Mouse (Mus musculus) heart, embryonic 11.5 days (tissue): Measurements from ENCODE around the gene Mymx. TPM values are rescaled to one million over a fixed set of nuclear protein-coding genes. Genes with fewer than 3 reads are reported as not detected.

ENCODE experiments used
- ATAC-seq: fragments of 200-750 bp; cut with Nextera tagmentation; replicated peaks from 2 replicates; pipeline ENCODE4 v1.8.0; 2017; ENCODE audit warnings: moderate library complexity; ENCODE audit not compliant: insufficient number of reproducible peaks, low FRiP score, low TSS enrichment
- H3K27ac ChIP-seq: fragments of 300-500 bp; sonication (generic); 2 replicates; pipeline ENCODE4 v1.5.1; 2014; ENCODE audit warnings: mild to moderate bottlenecking, low read depth, low read length
- H3K27me3 ChIP-seq: fragments of 300-500 bp; sonication (generic); 2 replicates; pipeline ENCODE4 v1.6.1; 2014; ENCODE audit warnings: mild to moderate bottlenecking, low read length, mixed read lengths; ENCODE audit not compliant: control insufficient read depth, insufficient read depth
- H3K36me3 ChIP-seq: fragments of 300-500 bp; sonication (generic); 2 replicates; pipeline ENCODE4 v1.6.1; 2014; ENCODE audit warnings: mild to moderate bottlenecking, low read length, moderate library complexity, mixed read lengths; ENCODE audit not compliant: control insufficient read depth, insufficient read depth
- H3K4me1 ChIP-seq: fragments of 300-500 bp; sonication (generic); 2 replicates; pipeline ENCODE4 v1.6.1; 2014; ENCODE audit warnings: low read length; ENCODE audit not compliant: control insufficient read depth, insufficient read depth
- H3K4me2 ChIP-seq: fragments of 300-500 bp; sonication (generic); 2 replicates; pipeline ENCODE4 v1.6.1; 2014; ENCODE audit warnings: mild to moderate bottlenecking, moderate library complexity
- H3K4me3 ChIP-seq: fragments of 300-500 bp; sonication (generic); 2 replicates; pipeline ENCODE4 v1.5.1; 2014; ENCODE audit warnings: low read depth, low read length
- H3K9ac ChIP-seq: fragments of 300-500 bp; sonication (generic); 2 replicates; pipeline ENCODE4 v1.6.1; 2014; ENCODE audit warnings: mild to moderate bottlenecking, low read depth, low read length, moderate library complexity
- H3K9me3 ChIP-seq: fragments of 300-500 bp; sonication (generic); replicated peaks from 2 replicates; pipeline ENCODE4 v1.6.1; 2016; ENCODE audit warnings: low read length; ENCODE audit not compliant: control insufficient read depth
- WGBS: fragments of 180-500 bp; shearing (Covaris S2); extraction: QIAGEN DNeasy Blood & Tissue Kit; methylation state at CpG from one replicate; pipeline ENCODE4 v1.1.7; 2014; ENCODE audit not compliant: insufficient replicate concordance; 5-methylcytosine and 5-hydroxymethylcytosine counted together
- polyA plus RNA-seq: library from polyadenylated mRNA; unstranded; fragments of >200 nt; fragmentation: Nextera tagmentation; extraction: Ambion mirVana; gene quantifications from 2 replicates; pipeline ENCODE4 v1.2.1, GENCODE M21; 2014

Gene Mymx
- polyA plus RNA-seq, result 1.4 TPM in 1 of 2 replicates, not detected in the other

GRCm38 (mm10) chr17:45601877-45602304 is at the start of gene Mymx:
Gene Mymx (minus strand): TSS chr17:45602102.
- WGBS, result 41% methylated on average over 6 of the region's 6 CpGs
- Histone ChIP-seq H3K4me1 (peaks cover 29% of the 10 kb centered on the region), H3K4me3 (peak within 1 kb of the TSS; percentile 22), H3K9ac (peak within 1 kb of the TSS; percentile 62), H3K27me3 (0 out of 2 replicates have a peak, but pooled peaks cover 3% of the 10 kb centered on the region), H3K4me2 (peak within 1 kb of the TSS; percentile 58), H3K9me3 (no peaks in the 10 kb centered on the region), H3K27ac (peak within 1 kb of the TSS; percentile 35; the same call in 1 of the 2 replicates), H3K36me3 (no peaks in the 10 kb centered on the region)
- 0 out of 2 replicates have a peak, but pooled peaks have one; percentile 61 for ATAC-seq

GRCm38 (mm10) chr17:45644185-45644584 is 42.3 kb upstream of the Mymx start:
- Histone ChIP-seq H3K9me3 (no peaks in the 10 kb centered on the region), H3K4me2 (no peak overlapping the region), H3K4me3 (no peak overlapping the region), H3K27ac (no peak overlapping the region), H3K9ac (no peak overlapping the region), H3K27me3 (no peaks in the 10 kb centered on the region), H3K36me3 (no peaks in the 10 kb centered on the region), H3K4me1 (no peaks in the 10 kb centered on the region)
- 89% methylated on average over 4 of the region's 4 CpGs for WGBS
- no peak for ATAC-seq

- no peaks in the 10 kb centered on the region for H3K4me1 ChIP-seq
- no peaks in the 10 kb centered on the region for H3K36me3 ChIP-seq
- WGBS, result 24% methylated on average over 12 of the region's 12 CpGs
- H3K27ac ChIP-seq, result no peak overlapping the region
- 0 out of 2 replicates have a peak overlapping the region, but pooled peaks have one; percentile 28 for H3K9ac ChIP-seq
- H3K4me2 ChIP-seq, result no peak overlapping the region
- no peaks in the 10 kb centered on the region for H3K9me3 ChIP-seq
- peak; percentile 52 for ATAC-seq
- no peak overlapping the region for H3K4me3 ChIP-seq
- H3K27me3 ChIP-seq, result no peaks in the 10 kb centered on the region
These were observed 40.8 kb upstream of the Mymx start for GRCm38 (mm10) chr17:45642701-45643100.

GRCm38 (mm10) chr17:45641981-45642380 is 40.1 kb upstream of the Mymx start:
- 88% methylated on average over 8 of the region's 8 CpGs for WGBS
- Histone ChIP-seq H3K4me2 (no peak overlapping the region), H3K4me1 (no peaks in the 10 kb centered on the region), H3K4me3 (no peak overlapping the region), H3K9ac (no peak overlapping the region), H3K27ac (no peak overlapping the region), H3K36me3 (no peaks in the 10 kb centered on the region), H3K27me3 (no peaks in the 10 kb centered on the region), H3K9me3 (no peaks in the 10 kb centered on the region)
- no peak for ATAC-seq

- no peak for ATAC-seq
- H3K4me3 ChIP-seq, result no peak overlapping the region
These were observed 36.8 kb upstream of the Mymx start for GRCm38 (mm10) chr17:45638596-45639295.

GRCm38 (mm10) chr17:45634033-45634432 is 32.1 kb upstream of the Mymx start:
- WGBS, result 72% methylated on average over 5 of the region's 5 CpGs
- no peak for ATAC-seq
- no peaks in the 10 kb centered on the region for H3K27me3 ChIP-seq
- H3K9ac ChIP-seq, result no peak overlapping the region
- no peak overlapping the region for H3K27ac ChIP-seq
- no peaks in the 10 kb centered on the region for H3K9me3 ChIP-seq
- no peak overlapping the region for H3K4me3 ChIP-seq
- H3K4me2 ChIP-seq, result no peak overlapping the region
- no peaks in the 10 kb centered on the region for H3K36me3 ChIP-seq
- H3K4me1 ChIP-seq, result peaks cover 13% of the 10 kb centered on the region; the same call in 1 of the 2 replicates

More at GRCm38 (mm10) chr17:45638596-45639295, 36.8 kb upstream of the Mymx start:
- no peaks in the 10 kb centered on the region for H3K9me3 ChIP-seq
- WGBS, result 71% methylated on average over 16 of the region's 16 CpGs
- no peak overlapping the region for H3K9ac ChIP-seq
- no peak overlapping the region for H3K27ac ChIP-seq
- no peaks in the 10 kb centered on the region for H3K36me3 ChIP-seq
- H3K4me2 ChIP-seq, result no peak overlapping the region
- no peaks in the 10 kb centered on the region for H3K4me1 ChIP-seq
- H3K27me3 ChIP-seq, result no peaks in the 10 kb centered on the region

GRCm38 (mm10) chr17:45631940-45632339 is 30.0 kb upstream of the Mymx start:
- 76% methylated on average over 6 of the region's 6 CpGs for WGBS
- no peak overlapping the region for H3K4me3 ChIP-seq
- no peak for ATAC-seq

GRCm38 (mm10) chr17:45630992-45631391 is 29.1 kb upstream of the Mymx start:
- Histone ChIP-seq H3K4me2 (no peak overlapping the region), H3K9me3 (no peaks in the 10 kb centered on the region)
- ATAC-seq, result no peak

More at GRCm38 (mm10) chr17:45631940-45632339, 30.0 kb upstream of the Mymx start:
- Histone ChIP-seq H3K4me2 (no peak overlapping the region), H3K27ac (no peak overlapping the region), H3K9me3 (no peaks in the 10 kb centered on the region), H3K27me3 (no peaks in the 10 kb centered on the region), H3K36me3 (no peaks in the 10 kb centered on the region), H3K9ac (no peak overlapping the region), H3K4me1 (peaks cover 13% of the 10 kb centered on the region; the same call in 1 of the 2 replicates)

More at GRCm38 (mm10) chr17:45630992-45631391, 29.1 kb upstream of the Mymx start:
- H3K9ac ChIP-seq, result no peak overlapping the region
- no peak overlapping the region for H3K4me3 ChIP-seq
- WGBS, result 48% methylated on average over 3 of the region's 3 CpGs
- H3K36me3 ChIP-seq, result no peaks in the 10 kb centered on the region
- H3K27ac ChIP-seq, result no peak overlapping the region
- peaks cover 16% of the 10 kb centered on the region; the same call in 1 of the 2 replicates for H3K4me1 ChIP-seq
- no peaks in the 10 kb centered on the region for H3K27me3 ChIP-seq
